Mouse (Mus musculus) MEL (cell line): ENCODE measurements at regions not wholly inside any gene's neighbourhood (a gene's known extent, or its start where the extent isn't known, plus 50 kb on each side); places are given as distances from the start of the nearest gene placed in this dataset.

Experiments
- CHD2 ChIP-seq: IDR thresholded peaks from 2 replicates; pipeline ENCODE4 v1.6.1; 2011; ENCODE audit warnings: low read length, improper control_type of control experiment
- CTCF ChIP-seq, 3 experiments: IDR thresholded peaks in 2 of 3; conservative IDR thresholded peaks in 1 of 3; 2 replicates each; pipeline ENCODE4 v1.5.1; 2011 to 2012; ENCODE audit warnings: low read length in 3 of 3, low read depth in 2 of 3, mild to moderate bottlenecking in 2 of 3, improper control_type of control experiment in 1 of 3, inconsistent platforms in 1 of 3, mixed read lengths in 1 of 3, moderate library complexity in 1 of 3; ENCODE audit not compliant: control insufficient read depth in 1 of 3, insufficient read depth in 1 of 3, poor library complexity in 1 of 3, severe bottlenecking in 1 of 3
- E2F4 ChIP-seq: IDR thresholded peaks from 2 replicates; pipeline ENCODE4 v1.6.1; 2011; ENCODE audit warnings: low read depth, low read length, improper control_type of control experiment, borderline replicate concordance
- EP300 ChIP-seq, 2 experiments: IDR thresholded peaks; 2 replicates each; pipeline ENCODE4 v1.6.1; 2011; ENCODE audit warnings: improper control_type of control experiment in 2 of 2, low read length in 2 of 2, low read depth in 1 of 2, mild to moderate bottlenecking in 1 of 2
- GATA1 ChIP-seq: IDR thresholded peaks from 2 replicates; pipeline ENCODE4 v1.6.1; 2011; ENCODE audit warnings: low read depth, low read length, improper control_type of control experiment
- POLR2A ChIP-seq, 2 experiments: IDR thresholded peaks; 2 replicates each; pipeline ENCODE4 v1.6.1; 2011 to 2012; ENCODE audit warnings: low read length in 2 of 2, mild to moderate bottlenecking in 2 of 2, control low read depth in 1 of 2, improper control_type of control experiment in 1 of 2, low read depth in 1 of 2, moderate library complexity in 1 of 2; ENCODE audit not compliant: control insufficient read depth in 1 of 2, insufficient read depth in 1 of 2, poor library complexity in 1 of 2
- SIN3A ChIP-seq: IDR thresholded peaks from 2 replicates; pipeline ENCODE4 v1.6.1; 2012; ENCODE audit warnings: low read length, improper control_type of control experiment, inconsistent platforms
- TBP ChIP-seq: IDR thresholded peaks from 2 replicates; pipeline ENCODE4 v1.8.0; 2011; ENCODE audit warnings: low read depth, low read length, improper control_type of control experiment
- TCF12 ChIP-seq: IDR thresholded peaks from 2 replicates; pipeline ENCODE4 v1.6.1; 2014; ENCODE audit warnings: low read depth, mild to moderate bottlenecking, inconsistent platforms, low read length, improper control_type of control experiment, moderate library complexity

GRCm38 (mm10) chrX:134874696-134875095 lies 65.7 kb upstream of the Armcx2 start:
- TF ChIP-seq EP300 (IDR thresholded peaks at IDR 0.05; ENCODE audit: low read depth in 1 of 2, low read length in 2 of 2) = no peak
- TF ChIP-seq TCF12 = no peak
- TF ChIP-seq SIN3A = no peak
- no peak for TF ChIP-seq GATA1
- TF ChIP-seq CTCF (IDR thresholded peaks at IDR 0.05 in 2 of 3, conservative IDR thresholded peaks at IDR 0.05 in 1 of 3; ENCODE audit: control insufficient read depth in 1 of 3, insufficient read depth in 1 of 3, low read depth in 2 of 3, low read length in 3 of 3, poor library complexity in 1 of 3, severe bottlenecking in 1 of 3) = no peak
- TF ChIP-seq CHD2 = no peak
- no peak for TF ChIP-seq E2F4
- no peak for TF ChIP-seq POLR2A (IDR thresholded peaks at IDR 0.05; ENCODE audit: control insufficient read depth in 1 of 2, insufficient read depth in 1 of 2, low read depth in 1 of 2, low read length in 2 of 2, poor library complexity in 1 of 2)
- TF ChIP-seq TBP = no peak
